Mouse (Mus musculus) intestine, embryonic 15.5 days (tissue): ENCODE measurements around the gene Alg6. TPM values are rescaled to one million over a fixed set of nuclear protein-coding genes. Genes with fewer than 3 reads are reported as not detected.

Experiments used
- ATAC-seq: fragments of 200-750 bp; cut with Nextera tagmentation; 2 replicates; pipeline ENCODE4 v1.8.0; 2017; ENCODE audit warnings: moderate TSS enrichment, moderate library complexity
- H3K27ac ChIP-seq: fragments of 300-500 bp; sonication (generic); 2 replicates; pipeline ENCODE4 v1.5.1; 2015; ENCODE audit warnings: mild to moderate bottlenecking, inconsistent platforms
- H3K27me3 ChIP-seq: fragments of 300-500 bp; sonication (generic); replicated peaks from 2 replicates; pipeline ENCODE4 v1.6.1; 2015; ENCODE audit warnings: inconsistent platforms
- H3K36me3 ChIP-seq: fragments of 300-500 bp; sonication (generic); 2 replicates; pipeline ENCODE4 v1.6.1; 2015; ENCODE audit warnings: inconsistent platforms
- H3K4me1 ChIP-seq: fragments of 300-500 bp; sonication (generic); replicated peaks from 2 replicates; pipeline ENCODE4 v1.6.1; 2015; ENCODE audit warnings: inconsistent platforms
- H3K4me2 ChIP-seq: fragments of 300-500 bp; sonication (generic); replicated peaks from 2 replicates; pipeline ENCODE4 v1.6.1; 2015; ENCODE audit warnings: mild to moderate bottlenecking, inconsistent platforms
- H3K4me3 ChIP-seq: fragments of 300-500 bp; sonication (generic); replicated peaks from 2 replicates; pipeline ENCODE4 v1.5.1; 2015; ENCODE audit warnings: inconsistent platforms
- H3K9ac ChIP-seq: fragments of 300-500 bp; sonication (generic); 2 replicates; pipeline ENCODE4 v1.6.1; 2015; ENCODE audit warnings: inconsistent platforms
- H3K9me3 ChIP-seq: fragments of 300-500 bp; sonication (generic); 2 replicates; pipeline ENCODE4 v1.6.1; 2016; ENCODE audit warnings: inconsistent platforms
- WGBS: fragments of 180-500 bp; shearing (Covaris S2); methylation state at CpG from one replicate; pipeline ENCODE4 v1.1.7; 2015; 5-methylcytosine and 5-hydroxymethylcytosine counted together
- polyA plus RNA-seq: library from polyadenylated mRNA; unstranded; fragments of >200 nt; fragmentation: Nextera tagmentation; extraction: Ambion mirVana; gene quantifications from 2 replicates; pipeline ENCODE4 v1.2.1, GENCODE M21; 2015

The Alg6 gene
- polyA plus RNA-seq, 1 experiment from 2014 or later: 24.6 TPM

GRCm38 (mm10) chr4:99752426-99752825 is 37.0 kb downstream of the Alg6 start:
- H3K36me3 ChIP-seq: 0 out of 2 replicates have a peak, but pooled peaks cover 3% of the 10 kb centered on the region
- WGBS: 80% methylated on average over 5 of the region's 5 CpGs
- no peak overlapping the region for H3K9ac ChIP-seq
- H3K27ac ChIP-seq: no peak overlapping the region
- no peak overlapping the region for H3K4me3 ChIP-seq
- H3K27me3 ChIP-seq: no peaks in the 10 kb centered on the region
- no peak overlapping the region for H3K4me2 ChIP-seq
- H3K4me1 ChIP-seq: no peaks in the 10 kb centered on the region
- H3K9me3 ChIP-seq: no peaks in the 10 kb centered on the region
- ATAC-seq: no peak

GRCm38 (mm10) chr4:99766303-99766702 is 50.8 kb downstream of the Alg6 start:
- Histone ChIP-seq H3K36me3 (no peaks in the 10 kb centered on the region), H3K9ac (no peak overlapping the region), H3K4me2 (no peak overlapping the region), H3K4me3 (no peak overlapping the region), H3K27me3 (no peaks in the 10 kb centered on the region), H3K27ac (no peak overlapping the region), H3K9me3 (no peaks in the 10 kb centered on the region), H3K4me1 (no peaks in the 10 kb centered on the region)
- 66% methylated on average over 5 of the region's 5 CpGs for WGBS
- no peak for ATAC-seq

DNA sequence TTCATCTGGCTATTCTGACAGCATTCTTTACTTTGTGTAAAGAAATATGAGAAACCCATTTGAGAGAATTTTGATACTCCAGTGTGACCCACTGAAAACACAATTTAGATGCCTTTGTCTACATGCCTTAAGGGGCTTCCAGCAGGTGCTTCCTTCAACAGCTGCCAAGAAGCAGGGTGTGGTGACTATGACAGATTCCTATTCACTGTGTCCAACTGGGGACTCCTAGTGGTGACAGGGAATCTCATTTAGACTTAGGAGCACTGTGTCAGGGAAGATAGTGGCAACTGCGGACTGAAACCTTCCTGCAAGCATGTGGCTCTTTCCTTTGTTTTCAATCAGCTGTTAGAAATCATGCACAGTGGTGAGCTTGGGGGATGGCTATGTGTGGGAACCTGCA is 51.3 kb downstream of the Alg6 start:
- H3K9me3 ChIP-seq: no peaks in the 10 kb centered on the region
- no peak for ATAC-seq
- no peaks in the 10 kb centered on the region for H3K27me3 ChIP-seq
- no peak overlapping the region for H3K4me2 ChIP-seq
- H3K4me3 ChIP-seq: no peak overlapping the region
- H3K9ac ChIP-seq: no peak overlapping the region
- WGBS: 68% methylated on average over 1 of the region's 1 CpGs
- H3K27ac ChIP-seq: no peak overlapping the region
- H3K4me1 ChIP-seq: no peaks in the 10 kb centered on the region
- H3K36me3 ChIP-seq: no peaks in the 10 kb centered on the region

DNA sequence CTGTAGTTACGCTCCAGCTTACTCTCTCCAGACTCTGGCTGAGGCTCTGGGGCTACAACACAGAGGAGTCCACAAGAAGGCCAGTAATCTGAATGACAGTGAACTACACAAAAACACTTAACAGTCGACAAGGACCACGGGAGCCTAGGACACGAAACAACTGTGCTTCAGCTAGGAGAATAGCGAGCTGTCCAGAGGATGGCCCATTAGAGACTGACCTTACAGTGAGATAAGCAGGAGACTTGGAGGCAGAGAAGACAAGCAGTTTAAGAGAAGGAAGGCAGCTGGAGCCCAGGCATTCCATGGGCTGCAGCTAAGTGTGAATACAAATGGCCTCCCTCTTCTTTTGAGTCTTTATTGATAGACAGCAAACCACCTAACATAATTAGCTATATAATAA is 55.1 kb downstream of the Alg6 start:
- 88% methylated on average over 5 of the region's 5 CpGs for WGBS
- H3K9ac ChIP-seq: no peak overlapping the region
- no peaks in the 10 kb centered on the region for H3K4me1 ChIP-seq
- no peaks in the 10 kb centered on the region for H3K27me3 ChIP-seq
- no peak for ATAC-seq
- no peak overlapping the region for H3K4me2 ChIP-seq
- H3K27ac ChIP-seq: no peak overlapping the region
- H3K36me3 ChIP-seq: no peaks in the 10 kb centered on the region
- H3K4me3 ChIP-seq: no peak overlapping the region
- no peaks in the 10 kb centered on the region for H3K9me3 ChIP-seq

DNA sequence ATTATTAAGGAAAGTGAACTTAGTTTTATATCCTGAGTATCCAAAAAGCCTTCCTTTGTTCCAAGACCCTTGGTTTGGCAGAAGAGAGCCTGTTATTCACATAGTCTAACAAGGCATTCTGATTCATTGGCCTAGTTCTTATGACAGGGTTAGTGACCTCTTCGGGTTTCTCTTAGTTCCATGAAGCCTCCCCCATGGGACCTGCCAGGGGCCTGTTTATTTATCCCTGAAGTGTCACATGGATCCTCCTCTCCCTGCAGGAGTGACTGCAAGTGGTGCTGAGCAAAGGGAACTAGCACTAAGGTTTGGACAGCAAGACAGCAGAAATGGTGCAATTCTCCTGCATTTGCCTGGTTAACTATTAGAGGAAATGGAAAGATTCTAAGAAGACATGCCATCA is 57.6 kb downstream of the Alg6 start:
- H3K4me2 ChIP-seq: no peak overlapping the region
- no peaks in the 10 kb centered on the region for H3K4me1 ChIP-seq
- WGBS: 50% methylated on average over 1 of the region's 1 CpGs
- no peak overlapping the region for H3K4me3 ChIP-seq
- H3K27ac ChIP-seq: no peak overlapping the region
- ATAC-seq: no peak
- H3K9ac ChIP-seq: no peak overlapping the region
- H3K27me3 ChIP-seq: no peaks in the 10 kb centered on the region
- no peaks in the 10 kb centered on the region for H3K9me3 ChIP-seq
- no peaks in the 10 kb centered on the region for H3K36me3 ChIP-seq

GRCm38 (mm10) chr4:99792365-99792764 is 76.9 kb downstream of the Alg6 start:
- Histone ChIP-seq H3K4me1 (no peaks in the 10 kb centered on the region), H3K27ac (no peak overlapping the region), H3K4me3 (no peak overlapping the region), H3K36me3 (no peaks in the 10 kb centered on the region), H3K9ac (no peak overlapping the region), H3K4me2 (no peak overlapping the region), H3K9me3 (no peaks in the 10 kb centered on the region), H3K27me3 (no peaks in the 10 kb centered on the region)
- no peak for ATAC-seq
- WGBS: 93% methylated on average over 6 of the region's 6 CpGs

Other genes with a start within 250 kb of the Alg6 start
- 0.83 and 1.3 TPM in 2 replicates for gene Foxd3, start 59.4 kb upstream of the Alg6 start, polyA plus RNA-seq
- 13.1 and 20.1 TPM in 2 replicates for gene Efcab7, start 113.5 kb downstream of the Alg6 start, polyA plus RNA-seq
- gene Pgm1, start 213.8 kb downstream of the Alg6 start, polyA plus RNA-seq: 193 and 195 TPM in 2 replicates
- gene Itgb3bp, start 214.1 kb downstream of the Alg6 start, polyA plus RNA-seq: 34.6 and 40.1 TPM in 2 replicates